Mouse (Mus musculus): ENCODE data around the gene Tcte2.

DNA sequence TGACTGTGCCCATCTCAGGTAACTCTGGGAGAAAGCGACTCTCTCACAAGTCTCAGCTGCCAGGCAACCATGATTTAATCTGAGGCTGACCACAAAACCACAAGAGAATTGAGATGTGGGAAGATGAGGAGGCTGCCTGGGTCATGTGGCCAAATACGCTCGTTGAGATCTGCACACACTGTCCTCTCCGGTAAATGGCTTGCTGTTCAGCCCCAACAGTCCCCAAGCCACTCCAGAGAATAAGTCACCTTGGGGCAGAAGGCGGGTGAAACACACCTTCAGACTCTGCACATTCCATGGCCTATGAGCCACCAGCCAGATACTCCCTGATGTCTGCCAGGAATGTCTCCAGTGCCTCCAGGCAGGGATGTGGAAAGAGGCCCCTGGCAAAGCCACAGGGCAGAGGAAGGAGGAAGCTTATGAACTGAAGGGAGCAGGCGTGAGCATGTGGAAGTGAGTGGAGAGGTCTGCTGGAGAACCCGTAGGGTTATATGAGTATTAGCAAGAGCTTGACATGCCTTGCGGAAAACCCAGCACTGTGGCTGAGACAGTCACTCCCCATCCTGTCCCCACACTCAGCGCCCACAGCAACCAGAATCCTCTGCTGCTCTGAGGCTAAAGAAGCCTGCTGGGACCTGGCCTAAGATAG lies 79.1 kb downstream of the Tcte2 start:
- TF ChIP-seq POLR2A (IDR thresholded peaks at IDR 0.05; ENCODE audit: borderline replicate concordance, insufficient read depth, low read length) (no peak), CTCF (IDR thresholded peaks at IDR 0.05; ENCODE audit: borderline replicate concordance, insufficient read depth, low read depth, low read length) (no peak)

Measured in cerebellum, adult 2 months (tissue).